Mouse (Mus musculus) ES-Bruce4 (cell line): ENCODE measurements at regions not wholly inside any gene's neighbourhood (a gene's known extent, or its start where the extent isn't known, plus 50 kb on each side); places are given as distances from the start of the nearest gene placed in this dataset.

Source experiments
- CTCF ChIP-seq: IDR thresholded peaks from one replicate; pipeline ENCODE4 v1.8.1; 2011; ENCODE audit warnings: low read depth, low read length
- EP300 ChIP-seq: IDR thresholded peaks from 2 replicates; pipeline ENCODE4 v1.6.1; 2011; ENCODE audit warnings: low read depth, low read length; ENCODE audit not compliant: insufficient read depth
- POLR2A ChIP-seq: IDR thresholded peaks from one replicate; pipeline ENCODE4 v1.8.1; 2011; ENCODE audit warnings: low read length; ENCODE audit not compliant: insufficient read depth

- TF ChIP-seq CTCF (no peak), POLR2A (no peak), EP300 (no peak)
These were observed 89.9 kb upstream of the Bmp4 start for GRCm38 (mm10) chr14:46480396-46480795.
